Mouse (Mus musculus) heart, postnatal 0 days (tissue): ENCODE measurements at regions not wholly inside any gene's neighbourhood (a gene's known extent, or its start where the extent isn't known, plus 50 kb on each side); places are given as distances from the start of the nearest gene placed in this dataset.

Experiments used
- CTCF ChIP-seq: IDR thresholded peaks from 2 replicates; pipeline ENCODE4 v1.5.1; 2016; ENCODE audit warnings: antibody characterized with exemption, control low read depth, low read depth
- EP300 ChIP-seq: IDR thresholded peaks from 2 replicates; pipeline ENCODE4 v1.6.1; 2016; ENCODE audit warnings: antibody characterized with exemption, low read depth

- TF ChIP-seq CTCF (no peak), EP300 (no peak)
Measured at GRCm38 (mm10) chr7:136014706-136015105, 298.5 kb upstream of the Mki67 start.
